Mouse (Mus musculus) heart, postnatal 36 days (tissue): ENCODE results near the gene Vps37c. TPM values are rescaled to one million over a fixed set of nuclear protein-coding genes. Genes with fewer than 3 reads are reported as not detected.

Experiments used
- DNase-seq, 2 experiments: peaks; one replicate each; pipeline ENCODE4 v3.0.0; 2021 to 2022
- intact Hi-C: fragments of 180-260 bp; cut with DNase I; formaldehyde crosslinking; loops from one replicate; pipeline ENCODE4 v1.15.1; 2025
- total RNA-seq, 2 experiments: library from RNA; stranded (reverse); gene quantifications; 2 replicates each; pipeline ENCODE4 v1.2.3; 2021

Gene Vps37c
- 10 to 100 TPM; 19.2 to 21.0 TPM for total RNA-seq

- intact Hi-C loops, result no loop called here
- peak; percentile 96 to 97 for DNase-seq
Observed at GRCm38 (mm10) chr19:10688537-10689352, at the start of gene Vps37c. Gene Vps37c, plus strand, starts transcription at chr19:10688735.

- no peak for DNase-seq
- intact Hi-C loops, result no loop called here
Observed at GRCm38 (mm10) chr19:10640080-10640479, 48.5 kb upstream of the Vps37c start.

DNA sequence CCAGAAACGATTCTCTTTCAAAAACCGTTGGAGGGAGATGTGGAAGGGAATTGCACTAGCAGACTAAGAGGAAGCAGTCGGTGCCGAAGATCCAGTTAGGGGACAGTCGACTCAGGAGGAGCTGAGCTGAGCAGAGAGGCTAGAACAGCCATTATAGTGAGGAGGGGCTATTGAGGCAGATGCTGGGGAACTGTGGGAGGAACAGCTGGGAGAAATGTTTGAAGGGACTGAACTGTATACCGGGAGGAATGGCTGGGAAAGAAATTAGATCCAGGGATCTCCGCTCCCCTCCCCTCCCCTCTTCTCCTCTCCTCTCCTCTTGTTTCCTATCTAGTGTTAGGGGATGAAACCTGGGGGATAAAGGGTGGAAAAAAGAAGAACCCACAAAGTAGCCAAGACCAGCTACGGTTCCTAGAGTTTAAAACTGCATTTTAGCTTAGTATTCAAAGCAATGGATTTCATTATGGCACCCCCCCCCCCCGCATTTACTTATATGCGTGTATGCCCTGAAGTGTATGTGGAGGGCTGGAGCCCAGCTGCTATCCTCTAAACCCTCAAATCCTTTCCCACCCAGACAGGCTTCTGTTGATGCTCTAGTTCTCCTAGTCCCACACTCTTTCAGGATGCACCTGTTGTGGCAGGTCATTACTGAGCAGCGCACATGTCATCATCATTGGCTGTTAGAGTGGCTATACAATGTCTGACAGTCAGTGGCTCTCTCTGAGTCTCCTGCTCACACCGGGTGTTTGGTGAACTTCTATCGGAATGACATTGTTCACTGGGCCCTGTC is 47.8 kb upstream of the Vps37c start:
- DNase-seq, result no peak
- intact Hi-C loops, result no loop called here

DNA sequence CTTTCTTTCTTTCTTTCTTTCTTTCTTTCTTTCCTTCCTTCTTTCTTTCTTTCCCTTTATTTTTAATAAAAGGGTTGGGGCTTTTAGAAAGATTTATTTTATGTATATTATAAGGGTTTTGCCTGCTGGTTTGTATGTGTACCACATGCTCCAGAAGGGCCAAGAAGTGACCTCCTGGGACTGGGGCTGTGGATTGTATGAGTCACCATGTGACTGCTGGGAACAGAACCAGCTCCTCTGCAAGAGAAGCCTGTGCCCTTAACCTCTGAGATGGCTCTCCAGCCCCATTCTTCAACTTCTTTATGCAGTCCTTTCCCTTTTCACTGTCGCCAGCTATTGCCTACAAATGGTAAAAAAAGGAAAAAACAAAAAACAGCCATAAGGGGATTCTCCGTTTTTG is 42.9 kb upstream of the Vps37c start:
- intact Hi-C loops, result no loop called here

GRCm38 (mm10) chr19:10648156-10648555 is 40.4 kb upstream of the Vps37c start:
- no peak for DNase-seq
- intact Hi-C loops, result no loop called here

More for the DNA sequence above, 42.9 kb upstream of the Vps37c start:
- DNase-seq, result peak in 1 of 2 experiments; percentile 8

- intact Hi-C loops, result no loop called here
Observed at GRCm38 (mm10) chr19:10656058-10656457, 32.5 kb upstream of the Vps37c start.

GRCm38 (mm10) chr19:10657742-10658141 is 30.8 kb upstream of the Vps37c start:
- no peak for DNase-seq
- intact Hi-C loops, result no loop called here

More at GRCm38 (mm10) chr19:10656058-10656457, 32.5 kb upstream of the Vps37c start:
- no peak for DNase-seq

GRCm38 (mm10) chr19:10658406-10658805 is 30.1 kb upstream of the Vps37c start:
- no peak for DNase-seq
- intact Hi-C loops, result no loop called here

GRCm38 (mm10) chr19:10661373-10661772 is 27.2 kb upstream of the Vps37c start:
- DNase-seq, result no peak
- intact Hi-C loops, result no loop called here

DNA sequence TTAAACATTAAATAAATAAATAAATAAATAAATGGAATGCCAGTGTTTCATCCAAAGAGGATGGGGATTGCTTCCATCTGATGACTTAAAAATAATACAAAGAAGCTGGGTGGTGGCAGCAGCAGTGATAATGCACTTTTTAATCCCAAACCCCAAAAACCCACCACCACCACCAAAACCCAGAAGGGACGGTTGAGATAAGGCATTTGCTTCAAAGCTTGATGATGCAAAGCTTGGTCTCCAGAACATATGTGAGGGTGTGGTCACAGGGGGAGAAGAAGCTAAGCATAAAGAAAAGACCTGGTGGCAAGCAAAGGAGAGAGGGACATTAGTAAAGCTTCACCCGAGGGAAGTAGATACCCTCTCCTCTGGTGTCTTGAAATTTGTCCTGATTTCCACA is 26.6 kb upstream of the Vps37c start:
- no peak for DNase-seq
- intact Hi-C loops, result no loop called here

- DNase-seq, result no peak
- intact Hi-C loops, result no loop called here
Observed at GRCm38 (mm10) chr19:10662665-10663064, 25.9 kb upstream of the Vps37c start.

GRCm38 (mm10) chr19:10665093-10665492 is 23.4 kb upstream of the Vps37c start:
- intact Hi-C loops, result loop anchor here (1.0 to 5.0 kb wide), 3 partner anchors 43 to 312 kb away; no protein-coding TSS in a partner anchor
- DNase-seq, result no peak

- intact Hi-C loops, result loop anchor here (1.0 to 5.0 kb wide), 3 partner anchors 43 to 312 kb away; no protein-coding TSS in a partner anchor
- DNase-seq, result peak; percentile 63 to 79
Observed at GRCm38 (mm10) chr19:10665499-10665898, 23.0 kb upstream of the Vps37c start.

GRCm38 (mm10) chr19:10671319-10671718 is 17.2 kb upstream of the Vps37c start:
- intact Hi-C loops, result no loop called here
- DNase-seq, result no peak

DNA sequence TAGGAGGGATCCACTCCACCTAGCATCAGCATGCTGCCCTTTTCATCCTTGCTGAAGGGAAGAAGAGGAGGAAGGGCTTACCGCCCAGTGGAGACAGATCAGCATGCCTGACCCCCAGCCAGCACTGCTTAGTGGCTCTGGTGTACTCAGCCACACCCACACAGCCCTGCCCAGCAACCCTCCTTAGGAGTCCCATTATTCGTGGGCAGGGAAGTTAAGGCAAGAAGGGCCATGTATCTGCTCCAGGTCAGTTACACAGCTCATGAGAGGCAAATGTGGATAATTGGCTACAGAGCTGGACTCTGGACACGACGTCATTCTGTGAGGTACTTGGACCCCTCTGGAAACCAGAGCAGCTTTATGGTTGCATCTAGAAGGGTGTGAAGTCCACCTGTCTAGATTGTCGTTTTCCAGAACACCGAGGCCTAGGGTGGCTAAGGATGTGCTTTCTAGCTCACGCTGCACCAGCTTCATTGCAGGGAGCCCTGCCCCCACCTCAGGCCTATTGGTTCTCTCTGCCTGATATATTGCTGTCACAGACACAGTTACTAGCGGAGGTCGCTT is 16.6 kb upstream of the Vps37c start:
- intact Hi-C loops, result no loop called here

GRCm38 (mm10) chr19:10673275-10673674 is 15.3 kb upstream of the Vps37c start:
- DNase-seq, result no peak
- intact Hi-C loops, result no loop called here

More for the DNA sequence above, 16.6 kb upstream of the Vps37c start:
- no peak for DNase-seq

GRCm38 (mm10) chr19:10676656-10677055 is 11.9 kb upstream of the Vps37c start:
- intact Hi-C loops, result no loop called here
- DNase-seq, result no peak

DNA sequence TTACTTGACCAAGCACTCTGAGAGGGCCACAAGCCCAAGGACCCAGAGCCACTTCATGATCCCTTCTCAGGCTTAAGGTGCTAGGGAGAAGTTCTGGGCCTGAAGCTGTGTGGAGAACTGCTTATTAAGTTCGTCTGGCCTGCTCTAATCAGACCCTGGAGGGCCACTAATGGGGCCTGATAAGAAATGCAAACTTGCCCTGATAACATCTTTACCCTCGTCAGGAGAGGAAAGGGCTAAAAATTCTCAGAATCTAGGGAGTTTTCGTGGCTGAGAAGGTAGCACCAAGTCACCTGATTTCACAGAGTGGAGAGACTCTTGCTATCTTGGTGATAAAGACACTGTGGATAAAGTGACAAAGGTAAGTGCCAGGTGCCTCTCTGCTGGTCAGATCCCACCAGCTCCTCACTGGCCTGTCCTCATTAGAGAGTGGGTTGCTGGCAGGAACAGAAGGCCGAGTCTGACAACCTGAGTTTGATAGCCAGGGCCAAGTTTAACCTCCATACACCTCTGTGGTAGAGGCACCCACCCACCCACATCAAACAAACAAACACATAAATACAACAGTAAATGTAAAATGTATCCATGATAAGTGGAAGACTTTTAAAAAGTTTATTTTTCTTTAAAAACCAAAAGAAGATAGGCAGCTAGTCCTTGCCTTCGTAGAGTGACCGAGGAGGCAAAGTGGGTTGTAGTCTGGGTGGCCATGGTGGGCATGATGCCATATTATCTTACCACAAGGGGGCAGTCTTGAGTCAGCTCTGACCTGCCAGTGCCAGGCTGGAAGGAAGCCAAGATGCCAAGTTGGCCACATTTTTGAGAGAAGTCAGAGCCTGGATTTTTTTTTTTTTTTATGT is 10.4 kb upstream of the Vps37c start, which contains the start of gene Pga5:
TSS of gene Pga5 (minus strand) at position 157 of the 857 bp plus-strand sequence.
- intact Hi-C loops, result loop anchor here (1.0 kb wide), 1 partner anchor 31 kb away; no protein-coding TSS in a partner anchor
- peak; percentile 85 to 88 for DNase-seq

DNA sequence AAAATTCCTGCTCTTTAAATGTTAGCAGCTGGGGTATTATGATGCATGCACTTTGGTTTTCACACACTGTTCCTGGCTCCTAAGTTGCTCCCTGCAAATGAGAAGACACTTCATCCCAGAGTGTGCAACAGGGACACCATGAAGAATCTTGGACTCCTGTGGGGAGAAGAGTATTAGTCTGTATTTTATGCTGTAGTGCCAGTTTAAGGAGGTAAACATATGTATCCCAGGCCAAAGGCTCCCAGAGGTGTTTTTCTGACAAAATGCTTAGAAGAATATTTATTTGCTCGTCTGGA is 9.8 kb upstream of the Vps37c start:
- no peak for DNase-seq
- intact Hi-C loops, result loop anchor here (1.0 kb wide), 1 partner anchor 31 kb away; no protein-coding TSS in a partner anchor

GRCm38 (mm10) chr19:10681571-10681970 is 7.0 kb upstream of the Vps37c start:
- intact Hi-C loops, result no loop called here
- no peak for DNase-seq
